Mouse (Mus musculus) stomach, postnatal 0 days (tissue): ENCODE results near the gene Grm8.

ENCODE experiments used
- CTCF ChIP-seq: IDR thresholded peaks from 2 replicates; pipeline ENCODE4 v1.5.1; 2016; ENCODE audit warnings: antibody characterized with exemption, low read depth, mild to moderate bottlenecking, moderate library complexity
- EP300 ChIP-seq: optimal IDR thresholded peaks from 2 replicates; pipeline ENCODE3; 2016; ENCODE audit warnings: antibody characterized with exemption

DNA sequence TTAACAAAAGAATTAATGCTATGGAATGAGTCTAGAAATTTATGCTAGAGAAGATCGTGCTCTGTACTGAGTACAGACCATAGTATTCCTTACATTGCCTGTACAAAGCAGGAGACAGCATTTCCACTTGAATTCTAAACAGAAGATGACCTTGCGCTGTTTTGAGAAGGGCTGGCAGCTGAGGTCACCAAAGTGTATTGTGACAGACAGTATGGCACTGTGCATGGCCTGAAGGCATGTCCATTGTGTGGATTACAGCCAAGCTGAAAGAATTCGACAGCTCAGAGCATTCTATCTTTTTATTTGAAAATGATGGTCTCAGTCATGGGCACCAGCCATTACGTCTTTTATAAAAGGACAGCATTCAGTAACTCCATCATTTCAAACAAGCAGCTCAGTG is 517.5 kb downstream of the Grm8 start:
- TF ChIP-seq EP300 (no peak), CTCF (no peak)
